Mouse (Mus musculus) adrenal gland, postnatal 4 days (tissue): ENCODE results near the gene Thop1. TPM values are rescaled to one million over a fixed set of nuclear protein-coding genes. Genes with fewer than 3 reads are reported as not detected.

Experiments
- DNase-seq, 2 experiments: peaks; one replicate each; pipeline ENCODE4 v3.0.0; 2021 to 2022; ENCODE audit warnings: low spot score in 2 of 2, mixed read lengths in 2 of 2
- microRNA-seq: library from miRNA; unstranded; fragments of <30 nt; microRNA quantifications from one replicate; pipeline ENCODE4 v1.2.0, GENCODE M21; 2021
- total RNA-seq, 2 experiments: library from RNA; stranded (reverse); gene quantifications; 2 replicates each; pipeline ENCODE4 v1.2.3; 2021

The Thop1 gene
- total RNA-seq, 2 experiments from 2014 or later = 39.1 to 46.7 TPM

DNA sequence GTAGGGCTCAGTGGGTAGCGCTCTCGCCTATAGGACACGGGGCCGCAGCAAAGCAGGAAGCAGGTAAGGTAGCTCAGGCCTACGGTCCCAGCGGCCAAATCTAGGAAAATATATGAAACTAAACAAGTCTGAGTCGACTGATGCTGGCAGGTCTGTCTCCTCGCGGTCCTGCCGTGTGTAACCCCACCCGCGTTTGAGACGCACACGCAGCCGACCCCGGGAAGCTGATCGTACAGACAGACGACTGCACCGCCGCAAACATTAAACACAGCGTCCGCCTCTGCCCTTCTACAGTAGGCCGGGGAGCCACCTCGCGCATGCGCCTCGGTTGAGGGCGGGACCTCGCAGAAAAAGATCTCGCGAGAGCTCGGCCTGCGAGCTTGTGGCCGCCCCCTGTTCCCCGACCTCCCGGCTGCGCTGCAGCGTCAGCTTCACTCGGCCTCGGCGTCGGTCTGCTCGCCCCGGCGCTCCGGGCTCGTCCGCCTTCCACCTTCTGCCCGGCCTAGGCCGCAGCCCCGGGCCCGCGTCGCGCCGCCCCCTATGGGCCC lies 35.8 kb downstream of the Thop1 start, which contains the start of gene Map2k2:
TSS of gene Map2k2 (plus strand) at position 351 of the 548 bp plus-strand sequence.
- peak; percentile 92 to 97 for DNase-seq

DNA sequence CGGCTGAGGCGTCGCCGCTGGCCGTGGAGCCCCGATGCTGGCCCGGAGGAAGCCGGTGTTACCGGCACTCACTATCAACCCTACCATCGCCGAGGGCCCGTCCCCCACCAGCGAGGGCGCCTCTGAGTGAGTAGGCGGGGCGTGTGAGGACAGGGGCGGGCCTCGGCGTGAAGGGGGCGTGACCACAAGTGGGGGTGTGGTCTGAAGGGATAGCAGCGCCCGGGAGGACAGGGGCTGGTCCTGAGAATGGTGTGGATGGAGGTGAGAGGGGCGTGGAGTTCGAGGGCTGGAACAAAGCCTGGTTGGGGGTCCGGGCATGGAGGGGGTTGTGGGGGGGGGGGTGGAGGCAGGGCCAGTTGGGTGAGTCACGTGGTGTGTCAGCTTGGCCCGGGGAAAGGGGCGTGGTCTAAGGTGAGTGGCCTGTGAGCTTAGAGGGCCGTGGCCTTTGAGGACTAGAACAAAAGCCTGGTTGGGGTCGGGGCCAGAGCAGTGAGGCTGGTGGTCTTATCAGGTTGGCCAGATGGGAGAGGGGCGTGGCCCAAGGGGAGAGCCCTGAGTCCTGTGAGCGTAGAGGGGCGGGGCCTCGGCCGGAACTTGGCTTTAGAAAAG lies 36.4 kb downstream of the Thop1 start:
- peak; percentile 72 to 86 for DNase-seq

GRCm38 (mm10) chr10:81112946-81113345 lies 43.1 kb downstream of the Thop1 start:
- DNase-seq = no peak

GRCm38 (mm10) chr10:81119625-81120024 lies 49.8 kb downstream of the Thop1 start:
- no peak for DNase-seq

DNA sequence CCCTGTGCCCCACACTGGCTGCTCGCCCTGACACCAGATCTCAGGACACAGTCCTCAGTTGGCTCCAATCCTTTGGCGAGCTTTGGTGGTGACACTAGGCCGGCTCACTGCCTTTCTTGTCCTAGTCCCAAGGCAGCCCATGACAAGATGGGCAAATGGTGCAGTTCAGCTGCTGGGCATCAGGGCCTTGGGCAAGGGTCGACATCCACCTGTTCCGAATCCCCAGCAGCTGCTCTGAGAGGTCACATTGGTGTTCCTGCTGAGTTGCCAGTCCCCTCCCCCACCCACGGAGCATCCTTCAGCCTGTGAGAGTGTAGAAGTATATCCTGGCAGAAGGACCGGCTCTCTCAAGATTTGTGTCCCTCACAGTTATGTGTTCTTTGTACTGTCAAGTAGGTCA lies 50.8 kb downstream of the Thop1 start:
- no peak for DNase-seq

DNA sequence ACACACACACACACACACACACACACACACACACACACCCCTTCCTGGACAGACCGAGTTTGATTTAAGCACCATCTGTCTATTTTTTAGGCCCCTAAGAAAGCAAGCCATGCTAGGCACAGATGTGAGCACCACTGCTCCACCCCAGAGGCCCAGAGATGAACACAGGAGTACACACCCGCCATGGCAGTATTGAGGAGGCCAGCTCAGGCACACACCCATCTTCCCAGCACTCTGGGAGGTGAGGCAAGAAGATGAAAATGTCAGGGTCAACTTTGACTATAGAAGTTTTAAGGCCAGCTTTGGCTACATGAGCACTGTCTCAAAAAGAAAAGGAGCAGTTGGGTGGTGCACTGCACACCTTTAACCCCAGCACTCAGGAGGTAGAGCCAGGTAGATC lies 53.1 kb downstream of the Thop1 start:
- no peak for DNase-seq

DNA sequence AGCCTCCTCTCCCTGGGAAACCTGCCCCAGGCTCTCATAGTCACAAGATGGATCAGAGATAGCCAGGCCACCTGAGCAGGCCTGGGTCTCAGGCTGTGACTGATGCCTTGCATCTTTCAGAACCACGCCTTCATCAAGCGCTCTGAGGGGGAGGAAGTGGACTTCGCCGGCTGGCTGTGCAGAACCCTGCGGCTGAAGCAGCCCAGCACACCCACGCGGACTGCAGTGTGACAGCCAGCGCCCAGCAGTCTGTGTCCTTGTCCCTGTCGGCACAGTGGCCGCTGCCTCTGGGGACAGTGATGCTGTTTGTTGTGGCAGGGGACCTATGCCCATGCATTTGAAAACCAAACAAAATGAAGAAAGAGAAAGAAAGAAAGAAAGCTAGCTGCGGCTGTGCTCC lies 53.7 kb downstream of the Thop1 start:
- DNase-seq = no peak

Small RNA genes lying within 50 kb of the gene (microRNA-seq; reads per million reads assigned to microRNA genes)
- gene Mir5615-1 = not detected
- not detected for gene Mir5615-2

Other genes with a start within 250 kb of the Thop1 start
- 100 to 1,000 TPM; 668 to 717 TPM for gene Oaz1, start 243.4 kb upstream of the Thop1 start, total RNA-seq
- gene Lingo3, start 226.0 kb upstream of the Thop1 start, total RNA-seq = 1 to 10 TPM; 1.1 to 1.5 TPM
- 10 to 100 TPM; 50.4 to 52.9 TPM for gene Lsm7, start 214.8 kb upstream of the Thop1 start, total RNA-seq
- 10 to 100 TPM; 43.5 to 47.7 TPM for gene Sppl2b, start 214.8 kb upstream of the Thop1 start, total RNA-seq
- not detected for gene Tmprss9, start 198.2 kb upstream of the Thop1 start, total RNA-seq
- 100 to 1,000 TPM; 162 to 179 TPM for gene Timm13, start 169.1 kb upstream of the Thop1 start, total RNA-seq
- 10 to 100 TPM; 18.5 to 23.1 TPM for gene Lmnb2, start 151.8 kb upstream of the Thop1 start, total RNA-seq
- gene Gadd45b, start 140.0 kb upstream of the Thop1 start, total RNA-seq = 10 to 100 TPM; 10.9 to 11.1 TPM
- 1 to 10 TPM; 5.4 to 6.7 TPM for gene Gng7, start 55.1 kb upstream of the Thop1 start, total RNA-seq
- gene Diras1, start 44.4 kb upstream of the Thop1 start, total RNA-seq = 1 to 10 TPM; 2.9 to 3.5 TPM
- gene Slc39a3, start 32.6 kb upstream of the Thop1 start, total RNA-seq = 10 to 100 TPM; 32.9 to 36.3 TPM
- gene Sgta, start 9.9 kb upstream of the Thop1 start, total RNA-seq = 100 to 1,000 TPM; 158 to 163 TPM
- gene Creb3l3, start 28.8 kb downstream of the Thop1 start, total RNA-seq = 10 to 100 TPM in 1 of 2 experiments, 1 to 10 TPM in 1; 2.3 to 16.6 TPM
- 100 to 1,000 TPM; 149 to 157 TPM for gene Map2k2, start 35.9 kb downstream of the Thop1 start, total RNA-seq
- gene Zbtb7a, start 65.2 kb downstream of the Thop1 start, total RNA-seq = 10 to 100 TPM; 71.8 to 76.6 TPM
- gene Pias4, start 97.9 kb downstream of the Thop1 start, total RNA-seq = 10 to 100 TPM; 34.0 to 34.4 TPM
- 1,000 to 10,000 TPM; 1,728 to 1,734 TPM for gene Eef2, start 106.6 kb downstream of the Thop1 start, total RNA-seq
- 10 to 100 TPM; 53.4 to 63.6 TPM for gene Dapk3, start 113.0 kb downstream of the Thop1 start, total RNA-seq
- gene 4930442H23Rik, start 113.8 kb downstream of the Thop1 start, total RNA-seq = not detected
- gene Nmrk2, start 132.0 kb downstream of the Thop1 start, total RNA-seq = under 1 TPM in 1 of 2 experiments, not detected in 1; 0.20 TPM
- 1 to 10 TPM; 5.3 to 5.4 TPM for gene Atcay, start 160.8 kb downstream of the Thop1 start, total RNA-seq
- 10 to 100 TPM; 20.9 to 21.7 TPM for gene Zfr2, start 163.1 kb downstream of the Thop1 start, total RNA-seq
- gene Matk, start 182.9 kb downstream of the Thop1 start, total RNA-seq = 1 to 10 TPM; 2.9 to 3.0 TPM
- gene Mrpl54, start 196.9 kb downstream of the Thop1 start, total RNA-seq = 100 to 1,000 TPM; 107 to 108 TPM
- gene Apba3, start 196.9 kb downstream of the Thop1 start, total RNA-seq = 10 to 100 TPM; 47.8 to 49.5 TPM
- 1 to 10 TPM; 1.8 to 3.1 TPM for gene Tjp3, start 221.5 kb downstream of the Thop1 start, total RNA-seq
- gene Pip5k1c, start 222.9 kb downstream of the Thop1 start, total RNA-seq = 10 to 100 TPM; 65.2 to 71.1 TPM